Mouse (Mus musculus) heart, adult 9 months (tissue): ENCODE measurements at regions not wholly inside any gene's neighbourhood (a gene's known extent, or its start where the extent isn't known, plus 50 kb on each side); places are given as distances from the start of the nearest gene placed in this dataset.
"Not testable (repeated sequence)": the region's sequence is repeated elsewhere in the genome, so short reads cannot be mapped to it uniquely, and the experiment has no call there.

ENCODE experiments used
- DNase-seq, 2 experiments: peaks; one replicate each; pipeline ENCODE4 v3.0.0; 2022; ENCODE audit warnings: low spot score in 2 of 2

DNA sequence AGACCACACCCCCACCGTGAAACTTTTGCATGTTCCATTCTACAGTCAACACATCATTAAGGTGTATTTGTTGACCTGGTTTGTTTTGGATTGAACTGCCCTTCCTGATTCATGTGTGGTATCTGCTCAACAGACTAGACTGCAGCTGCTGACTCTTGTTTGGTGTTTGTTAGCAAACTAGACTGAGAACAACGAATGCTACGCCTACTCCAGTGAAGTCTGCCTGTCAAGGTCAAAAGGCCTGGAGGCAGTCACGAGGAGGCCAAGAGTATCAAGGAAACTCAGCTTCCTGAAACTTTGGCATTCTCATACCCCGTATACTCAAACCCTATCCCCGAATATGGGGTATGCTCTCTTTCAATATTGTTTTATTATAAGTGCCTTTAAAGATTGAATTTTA is 194.2 kb upstream of the Spin1 start:
- DNase-seq = not testable (repeated sequence)

DNA sequence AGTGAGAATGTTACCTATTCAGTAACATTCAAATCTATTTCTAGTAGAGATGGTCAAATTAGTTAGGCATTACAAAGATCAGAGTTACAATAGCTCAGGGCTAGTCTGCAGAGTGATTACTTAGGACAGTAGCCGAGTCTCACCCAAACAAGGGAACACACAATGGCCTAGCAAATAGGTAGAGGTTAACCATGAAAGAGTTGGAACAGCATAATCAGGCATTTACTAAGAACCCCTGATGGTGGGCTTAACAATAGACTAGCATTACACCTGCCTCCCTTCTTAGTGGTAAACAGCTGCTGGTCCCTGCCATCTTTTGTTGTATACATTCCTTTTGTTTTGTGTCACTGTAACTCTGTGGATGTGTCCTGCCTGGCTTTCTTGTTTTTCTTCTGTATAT is 193.8 kb upstream of the Spin1 start:
- DNase-seq = no peak

DNA sequence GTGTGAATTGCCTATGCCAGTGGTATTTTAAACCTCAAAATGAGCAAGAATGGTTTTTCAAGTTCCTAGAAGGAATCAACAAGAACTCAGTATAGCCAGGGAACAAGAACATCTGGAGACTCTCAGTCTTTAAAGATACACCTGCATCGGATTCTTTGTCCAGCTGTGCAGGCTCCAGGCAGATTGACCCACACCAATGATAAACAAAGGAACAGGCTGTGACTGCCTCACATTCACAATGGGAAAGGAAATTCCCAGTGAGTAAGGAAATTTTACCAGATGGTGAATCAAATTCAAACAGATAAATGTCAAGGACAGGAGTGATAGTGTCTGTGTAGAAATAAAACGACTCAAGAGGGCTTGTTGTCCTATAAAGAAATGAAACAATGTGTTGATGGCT is 187.9 kb upstream of the Spin1 start:
- not testable (repeated sequence) for DNase-seq

DNA sequence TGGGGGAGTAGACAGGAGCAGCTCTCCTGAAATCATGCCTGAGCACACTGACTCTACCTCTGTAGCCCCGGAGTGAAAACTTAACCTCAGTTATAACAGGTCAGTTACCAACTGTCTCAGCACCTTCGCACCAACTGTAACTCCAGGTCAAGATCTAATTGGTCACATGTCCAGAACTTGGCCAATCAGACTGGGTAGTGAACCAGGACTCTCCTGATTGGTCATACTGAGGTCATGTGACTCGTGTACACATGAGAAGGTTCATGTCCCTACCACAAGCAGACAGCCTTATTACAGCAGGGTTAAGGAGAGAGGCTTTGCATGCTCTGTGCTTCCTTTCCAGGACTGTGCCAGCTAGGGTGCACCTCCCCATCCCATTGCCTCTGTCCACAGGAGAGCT is 166.7 kb upstream of the Spin1 start:
- DNase-seq = not testable (repeated sequence)

DNA sequence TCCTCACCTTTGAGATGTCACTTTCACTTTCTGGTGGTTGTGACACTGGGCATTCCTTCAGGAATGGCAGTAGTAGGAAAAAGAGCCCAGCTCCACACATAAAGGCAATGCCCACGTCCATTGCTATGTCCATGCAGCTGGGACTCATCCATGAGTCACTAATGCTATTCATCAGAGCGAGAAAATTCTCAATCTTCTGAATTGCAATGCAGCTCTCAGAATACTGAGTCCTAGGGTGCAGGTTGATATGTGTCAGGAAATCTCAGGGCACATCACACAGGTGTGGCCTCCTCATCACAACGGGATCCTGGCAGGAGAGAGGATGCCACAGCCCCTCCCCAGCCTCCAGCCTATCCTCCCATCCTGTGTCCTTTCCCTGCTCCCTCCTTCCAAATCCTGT is 158.1 kb upstream of the Spin1 start:
- DNase-seq = no peak

DNA sequence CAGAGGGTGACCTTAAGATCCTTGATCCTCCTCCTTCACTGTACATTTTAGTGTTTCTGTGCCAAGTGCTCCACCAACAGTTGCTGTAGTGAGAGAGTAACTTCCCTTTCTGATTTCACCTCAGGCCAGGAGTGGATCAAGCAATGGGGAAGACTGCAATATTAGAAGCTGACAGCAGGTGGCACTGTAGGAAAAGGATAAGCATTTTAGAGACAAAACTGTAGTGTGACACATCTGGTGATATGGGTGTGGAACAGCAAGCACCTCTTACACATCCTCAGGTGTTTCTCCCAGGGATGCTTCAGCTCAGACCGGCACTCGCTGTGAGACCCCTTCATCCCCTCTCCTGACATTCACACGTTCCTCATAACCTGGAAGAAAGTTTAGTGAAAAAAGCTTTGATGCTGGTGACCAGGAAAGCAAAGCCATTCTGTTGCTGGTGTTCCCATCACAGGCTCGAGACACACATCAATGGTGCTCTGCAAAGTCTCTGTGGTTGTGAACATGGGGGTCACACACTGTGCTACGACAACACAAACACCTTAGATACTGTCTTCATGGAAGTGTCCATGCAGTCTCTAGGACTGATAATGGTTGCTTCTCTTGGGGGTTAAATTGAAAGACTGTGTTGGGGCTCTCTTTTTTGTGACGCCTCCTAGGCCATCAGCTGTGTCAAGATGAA is 151.0 kb upstream of the Spin1 start:
- DNase-seq = peak; percentile 56 to 80

DNA sequence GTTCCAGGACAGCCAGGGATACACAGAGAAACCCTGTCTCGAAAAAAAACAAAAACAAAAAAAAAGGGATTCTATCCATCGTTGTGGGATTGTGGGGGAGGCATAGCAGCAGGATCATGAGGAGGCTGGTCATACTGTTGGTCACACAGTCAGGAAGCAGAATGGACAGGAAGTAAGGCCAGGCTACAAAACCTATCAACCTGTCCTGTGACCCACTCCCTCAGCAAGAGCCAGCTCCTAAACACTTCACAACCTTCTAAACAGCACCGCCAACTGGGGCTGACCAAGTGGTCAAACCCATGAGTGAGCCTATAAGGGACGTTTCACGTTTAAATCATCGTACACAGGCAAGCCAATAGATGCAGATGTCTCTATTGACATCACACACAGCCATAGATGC is 146.0 kb upstream of the Spin1 start:
- DNase-seq = no peak

DNA sequence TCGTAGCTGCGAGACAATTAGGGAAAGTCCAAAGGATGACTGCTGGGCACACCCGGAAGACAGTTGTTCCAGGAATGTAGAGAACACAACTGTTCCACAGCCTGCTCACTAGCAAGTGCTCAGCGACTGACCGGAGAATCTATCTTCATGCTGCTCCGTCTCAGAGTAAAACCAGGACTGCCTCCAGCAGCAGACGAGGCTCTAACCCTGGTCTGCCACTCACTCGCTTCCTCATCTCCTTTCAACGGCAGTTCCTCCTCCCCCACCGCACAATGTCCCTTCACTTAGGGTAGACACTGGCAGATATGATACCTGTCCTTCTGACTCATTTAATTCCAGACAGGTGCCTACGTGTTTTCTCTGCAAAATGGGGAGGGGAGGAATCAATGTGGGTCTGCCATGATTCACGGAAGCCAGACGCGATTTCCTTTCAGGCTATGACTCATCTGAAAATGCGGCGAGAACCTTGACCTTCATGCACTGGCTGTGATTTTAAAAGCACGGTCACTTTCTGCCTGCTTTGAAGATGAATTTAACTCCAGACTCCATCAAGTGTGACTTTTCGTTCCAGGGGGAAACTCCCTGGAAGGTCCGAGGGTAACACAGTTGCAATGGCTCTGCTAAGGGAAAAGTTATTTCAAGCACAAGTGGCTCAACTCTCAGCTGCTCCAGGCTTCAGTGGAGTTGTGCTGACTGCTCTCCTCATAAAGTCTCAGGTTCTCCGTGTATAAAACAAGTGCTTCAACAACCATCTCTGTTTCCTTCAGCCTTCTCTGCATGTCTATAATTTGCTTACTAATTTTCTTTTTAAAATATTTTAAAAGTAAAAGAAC is 142.4 kb upstream of the Spin1 start:
- DNase-seq = no peak

DNA sequence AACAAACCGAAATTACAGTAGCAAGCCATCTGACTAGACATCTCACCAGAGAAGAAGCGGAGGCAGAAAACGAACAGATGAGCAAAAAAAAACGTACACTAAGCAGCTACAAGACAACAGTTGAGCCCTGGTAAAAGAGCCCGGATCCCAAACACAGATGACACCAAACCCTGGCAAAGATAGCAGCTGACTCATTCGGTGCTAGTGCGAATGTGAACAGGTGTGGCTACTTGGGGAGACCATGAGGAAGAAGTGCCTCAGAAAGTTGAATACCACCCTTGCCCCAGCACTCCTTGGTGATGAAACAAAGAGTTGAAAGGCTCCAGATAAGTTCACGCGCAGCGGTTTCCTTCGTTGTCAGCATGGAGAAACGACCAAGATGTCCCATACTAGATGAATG is 139.8 kb upstream of the Spin1 start:
- no peak for DNase-seq

DNA sequence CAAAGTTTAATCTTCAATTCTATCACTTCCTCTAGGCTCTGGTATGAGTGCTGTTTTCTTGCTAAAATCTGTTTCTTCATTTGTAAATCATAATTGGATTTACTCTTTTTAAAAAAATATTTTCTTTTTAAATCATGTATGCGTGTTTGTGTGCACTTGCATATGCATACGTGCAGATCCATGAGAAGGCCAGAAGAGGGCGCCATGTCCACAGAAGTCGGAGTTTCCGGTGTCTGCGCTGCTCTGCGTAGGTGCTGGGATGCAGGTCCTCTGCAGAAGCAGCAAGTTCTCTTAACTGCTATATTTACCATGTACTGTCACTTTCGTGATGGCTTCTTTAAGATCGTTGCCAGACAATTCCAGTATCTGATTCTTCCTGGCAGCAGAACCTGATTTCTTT is 136.6 kb upstream of the Spin1 start:
- no peak for DNase-seq

DNA sequence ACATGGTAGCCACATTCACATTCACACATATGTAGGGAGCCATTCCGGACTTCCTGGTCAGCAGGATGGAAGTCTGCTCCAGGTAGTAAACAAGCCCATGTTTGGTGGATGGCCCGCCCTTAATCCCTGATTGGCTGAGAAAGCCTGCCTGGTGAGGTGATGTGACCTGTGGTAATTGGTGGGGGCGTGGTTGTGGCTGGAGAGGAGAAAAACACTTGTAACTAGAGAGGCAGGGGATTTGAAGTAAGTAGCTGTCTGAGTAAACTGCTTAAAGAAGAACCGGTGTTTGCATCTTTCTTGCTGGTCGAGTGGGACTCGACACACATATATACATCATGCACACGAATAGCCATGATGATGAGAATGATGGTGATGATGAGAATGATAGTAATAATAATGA is 135.6 kb upstream of the Spin1 start:
- not testable (repeated sequence) for DNase-seq

DNA sequence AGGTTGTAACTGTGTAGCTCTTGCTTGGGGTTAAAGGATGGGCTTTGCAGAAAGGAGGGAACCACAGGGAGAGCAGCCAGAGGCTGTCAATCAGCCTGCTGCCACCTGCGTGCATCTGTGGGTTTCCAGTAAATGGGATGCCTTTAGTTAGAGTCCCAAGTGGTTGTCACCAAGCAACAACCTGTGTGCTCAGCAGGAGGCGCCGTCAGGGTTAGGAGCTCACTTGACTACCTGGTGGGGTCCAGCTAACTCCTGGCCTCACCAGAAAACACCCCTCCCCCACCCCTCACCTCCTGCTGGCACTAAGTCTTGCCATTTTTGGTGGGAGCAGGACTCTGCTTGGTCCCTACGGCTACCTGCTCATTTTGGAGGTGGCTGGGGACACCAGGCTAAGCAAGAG is 135.0 kb upstream of the Spin1 start:
- DNase-seq = no peak

DNA sequence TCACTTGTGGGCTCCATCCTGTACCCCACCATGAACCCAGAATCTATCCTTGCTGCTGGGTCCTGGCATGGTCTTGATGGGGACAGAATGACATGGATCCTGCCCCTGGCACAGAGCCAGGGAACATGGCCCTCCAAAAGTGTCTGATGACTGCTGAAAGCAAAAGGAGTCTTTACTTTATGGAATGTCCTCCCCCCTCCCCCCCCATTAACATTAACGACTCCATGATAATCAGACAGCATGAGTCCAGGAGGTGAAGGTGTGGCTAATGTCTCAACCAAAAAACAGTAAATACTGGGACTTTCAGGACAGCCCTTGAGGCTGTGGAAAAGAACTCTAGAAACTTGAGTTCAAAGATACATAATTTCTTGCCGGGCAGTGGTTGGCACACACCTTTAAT is 133.9 kb upstream of the Spin1 start:
- no peak for DNase-seq

DNA sequence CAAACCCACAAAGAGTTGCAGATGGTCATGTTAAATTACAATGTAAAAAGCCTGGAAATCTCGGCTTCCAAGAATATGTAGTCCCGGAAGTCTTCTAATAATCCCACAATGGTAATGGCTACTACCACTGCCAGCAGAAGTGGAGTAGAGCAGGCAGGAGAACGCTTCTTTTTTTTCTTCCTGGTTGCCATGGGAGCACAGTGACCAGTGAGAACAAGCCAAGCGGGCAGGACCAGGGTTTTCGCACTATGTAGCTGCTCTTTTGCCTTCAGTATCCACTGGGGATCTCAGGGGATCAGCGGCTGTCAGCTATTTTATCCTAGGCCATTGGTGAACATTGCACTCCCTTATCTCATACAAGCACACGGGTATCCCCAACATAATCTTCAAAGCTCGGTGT is 127.3 kb upstream of the Spin1 start:
- no peak for DNase-seq

DNA sequence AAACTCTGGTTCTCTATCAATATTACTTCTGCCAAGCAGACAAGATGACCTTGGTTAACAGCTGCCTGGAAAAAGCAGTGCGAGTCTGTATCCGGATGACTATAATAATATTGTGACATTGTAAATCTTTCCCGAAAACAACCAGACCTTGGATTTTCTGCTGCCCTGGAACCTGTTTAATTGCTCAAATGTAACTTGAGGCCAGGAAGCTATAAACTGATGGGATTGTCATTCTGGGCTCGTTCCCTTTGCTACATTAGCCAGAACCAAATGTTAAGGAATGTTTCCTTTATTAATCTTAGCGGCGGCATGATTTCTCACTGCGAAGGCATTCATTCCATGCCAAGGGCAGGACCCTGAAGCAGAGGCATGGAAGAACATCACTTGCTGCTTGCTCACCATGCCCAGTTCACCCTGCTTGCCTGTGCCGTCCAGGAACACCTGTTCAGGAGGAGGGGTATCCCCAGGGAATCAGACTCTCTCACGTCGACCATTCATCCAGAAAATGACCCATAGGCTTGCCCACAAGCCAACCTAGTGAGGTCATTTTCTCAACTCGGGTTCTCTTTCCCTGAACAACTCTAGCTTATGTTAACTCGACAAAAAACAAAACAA is 125.3 kb upstream of the Spin1 start:
- no peak for DNase-seq

DNA sequence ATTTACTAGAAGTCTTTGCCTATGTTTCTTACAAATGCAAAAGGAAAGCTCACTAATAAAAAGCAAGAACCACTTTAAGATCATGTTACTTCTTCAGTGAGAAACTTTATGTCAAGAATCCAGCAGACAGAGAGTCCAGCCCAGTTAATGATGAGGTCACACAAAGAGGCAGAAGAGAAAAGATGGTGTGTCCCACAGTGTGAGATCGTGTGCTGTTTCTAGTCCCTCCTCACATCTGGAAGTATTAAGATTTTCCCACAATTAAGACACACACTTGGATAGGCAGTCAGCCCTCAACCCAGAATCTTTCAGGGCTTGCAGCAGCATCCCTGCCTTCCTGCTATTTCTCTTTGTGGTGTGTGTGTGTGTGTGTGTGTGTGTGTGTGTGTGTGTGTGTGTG is 118.7 kb upstream of the Spin1 start:
- no peak for DNase-seq

DNA sequence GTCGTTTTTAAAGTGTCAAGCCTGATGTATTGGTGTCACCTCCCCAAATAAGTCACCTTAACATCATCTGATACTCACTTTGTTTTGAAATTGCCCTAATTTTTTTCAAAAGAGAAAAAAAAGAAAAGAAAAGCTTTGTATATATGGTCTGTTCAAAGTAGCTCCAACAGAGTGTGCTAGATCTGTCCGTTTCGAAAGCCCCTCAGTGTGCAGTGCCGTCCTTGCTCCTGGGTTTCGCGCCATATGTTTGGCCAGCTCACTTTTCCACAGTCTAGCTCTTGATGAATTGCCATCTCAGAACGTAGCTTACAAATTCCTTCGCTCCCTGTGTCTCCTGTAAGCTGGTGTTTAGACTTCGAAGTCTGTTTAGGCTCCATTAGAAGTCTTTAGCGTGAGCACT is 117.7 kb upstream of the Spin1 start:
- DNase-seq = no peak

DNA sequence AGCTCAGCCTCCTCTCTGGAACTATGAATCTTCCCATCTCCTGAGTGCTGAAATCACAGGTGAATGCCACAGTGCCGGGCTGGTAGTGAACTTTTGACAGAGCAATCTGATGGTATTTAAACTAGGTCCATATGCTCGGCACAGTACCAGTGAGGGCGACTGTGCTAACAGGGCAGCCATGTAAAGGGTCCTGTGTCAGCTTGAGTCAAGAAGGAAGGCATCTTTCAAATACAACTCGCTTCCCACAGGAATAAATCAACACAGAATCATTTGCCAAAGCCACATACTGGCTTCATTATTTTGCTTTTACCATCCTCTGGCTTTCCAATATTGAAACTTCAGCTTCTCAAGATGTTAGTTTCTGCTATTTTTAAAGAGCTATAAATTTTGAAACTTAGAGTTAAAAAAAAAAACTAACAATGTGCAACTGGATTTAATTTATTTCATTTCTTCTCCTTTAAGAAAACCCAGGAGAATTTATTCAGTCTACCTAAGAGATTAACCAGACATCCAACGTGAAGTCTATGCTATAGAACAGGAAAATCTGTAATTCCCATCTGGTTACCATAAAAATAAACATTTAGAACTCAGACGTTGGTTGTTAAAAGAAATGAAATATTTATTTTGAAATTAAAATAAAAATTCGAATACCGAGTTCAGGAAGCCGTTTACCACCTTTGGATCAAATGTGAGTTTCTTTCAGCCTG is 108.8 kb upstream of the Spin1 start:
- no peak for DNase-seq

DNA sequence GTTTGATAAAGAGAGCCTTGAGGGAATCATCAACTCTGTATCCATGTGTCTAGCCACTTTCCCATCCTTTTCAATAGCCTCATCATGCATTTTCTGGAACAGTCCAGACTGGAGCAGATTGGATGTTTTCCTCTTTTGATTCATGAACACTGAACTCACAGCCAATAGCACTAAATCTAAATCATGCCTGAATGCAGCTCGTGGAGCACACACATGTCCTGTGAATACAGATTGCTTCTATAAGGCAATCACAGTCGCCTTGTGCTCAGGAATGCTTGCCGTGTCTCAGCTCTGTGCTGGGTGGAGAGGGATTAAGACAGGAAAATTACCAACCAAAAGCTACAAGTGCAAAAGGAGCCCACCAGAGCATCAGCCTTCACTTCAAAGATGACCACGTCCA is 100.9 kb upstream of the Spin1 start:
- no peak for DNase-seq

DNA sequence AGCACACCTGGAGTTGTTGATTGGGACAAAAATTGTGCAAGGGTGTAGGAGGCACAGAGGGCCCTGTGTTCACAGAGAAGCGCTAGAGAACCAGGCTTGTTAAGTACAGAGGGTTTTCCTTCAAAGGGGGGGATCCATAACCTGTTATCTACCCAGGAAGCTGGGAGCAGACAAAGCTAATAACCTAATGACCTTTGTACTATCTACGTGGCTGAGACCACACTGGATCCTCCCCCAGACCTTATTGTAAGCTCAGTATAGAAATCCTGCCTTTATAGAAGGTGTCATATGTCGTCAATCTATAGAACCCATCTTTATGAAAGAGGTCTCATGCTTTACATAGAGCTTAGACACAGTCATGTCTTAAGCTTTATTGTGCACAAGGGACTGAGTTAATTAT is 95.9 kb upstream of the Spin1 start:
- DNase-seq = no peak

DNA sequence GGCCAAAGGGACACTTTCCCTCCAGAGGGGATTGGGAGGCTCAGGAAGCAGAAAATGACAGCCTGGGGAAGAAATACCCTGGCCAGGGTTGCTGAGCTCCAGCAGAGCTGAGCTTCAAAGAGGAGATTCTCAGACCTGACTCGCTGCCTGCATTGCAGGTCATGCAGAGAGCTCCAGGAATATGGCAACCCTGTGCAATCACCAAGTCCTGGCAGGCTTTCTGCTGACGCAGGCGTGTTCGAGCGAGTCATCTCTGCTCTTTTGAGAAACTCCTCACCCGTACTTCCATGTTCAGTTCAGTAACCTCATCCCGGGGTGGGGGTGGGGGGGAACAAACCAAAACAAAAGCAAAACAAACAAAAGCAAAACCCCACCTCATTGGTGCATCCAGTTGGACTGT is 89.9 kb upstream of the Spin1 start:
- no peak for DNase-seq

DNA sequence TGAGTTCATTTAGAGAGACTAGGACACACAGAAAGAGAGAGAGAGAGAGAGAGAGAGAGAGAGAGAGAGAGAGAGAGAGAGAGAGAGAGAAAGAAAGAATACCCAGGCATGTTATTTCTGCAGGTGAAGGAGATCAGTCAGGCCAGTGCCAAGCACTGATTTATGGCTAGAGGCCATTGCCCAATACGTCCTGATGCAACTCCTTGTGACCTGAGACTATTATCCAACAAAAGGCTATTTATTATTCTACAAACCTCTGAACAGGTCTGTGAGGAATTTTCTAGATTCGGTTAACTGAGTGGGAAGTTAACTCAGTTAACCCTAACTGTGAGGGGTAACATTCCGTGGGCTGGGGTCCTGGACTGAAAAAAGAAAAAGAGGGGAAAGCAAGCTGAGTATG is 84.5 kb upstream of the Spin1 start:
- no peak for DNase-seq
